In the genomic region with DNA sequence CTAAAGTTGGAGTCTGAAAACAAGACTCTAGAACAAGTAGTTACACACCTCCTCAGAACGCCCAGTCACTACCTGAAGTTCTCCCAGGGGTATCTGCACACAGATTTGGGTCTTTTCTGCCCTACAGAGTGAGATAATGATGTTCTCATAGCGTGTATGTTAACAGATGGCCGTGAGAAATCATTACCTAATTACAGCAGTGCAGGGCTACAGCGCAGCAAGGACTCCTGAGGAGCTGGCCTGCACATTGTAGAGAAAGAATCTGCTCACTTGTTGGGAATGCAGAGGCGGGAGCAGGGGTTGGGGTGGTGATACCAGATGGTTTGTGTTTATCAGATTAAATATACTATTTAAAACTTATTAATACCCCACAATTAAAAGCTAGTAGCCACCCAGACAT, we compare ENCODE assay signal across 9 mouse cellular contexts. TPM values are rescaled to one million over a fixed set of nuclear protein-coding genes. Genes with fewer than 3 reads are reported as not detected.
DNase-seq lines count a peak whose midpoint lies in the region; ATAC-seq and TF ChIP-seq lines count a peak whose summit lies in the region.
"Had no signal": no experiment of that assay in that cellular context is flagged by ENCODE, and none has a peak within 500 bp of the region (broad histone marks: within the 10 kb centered on the region; RNA-seq: fewer than 3 reads in every experiment).

No protein-coding gene starts in this region.

- H3K9ac ChIP-seq in intestine, embryonic 14.5 days (ENCODE audit: low read length): no peak overlapping the region
- H3K9ac ChIP-seq in intestine, postnatal 0 days (ENCODE audit: low read depth, low read length): no peak overlapping the region
- peak overlapping the region; percentile 39; the same call in 1 of the 2 replicates for H3K9ac ChIP-seq in lung, embryonic 16.5 days (ENCODE audit: low read length)
- H3K9ac ChIP-seq: liver, embryonic 15.5 days had no signal

- DNase-seq in intestine, embryonic 14.5 days (ENCODE audit: low spot score): no peak
- peak; percentile 68 for DNase-seq in brain, embryonic 14.5 days (ENCODE audit: low read depth)
- peak; percentile 31 to 43 for DNase-seq in cerebellum, postnatal 36 days
- no peak for DNase-seq in right cerebral cortex, postnatal 25 days
- no peak for DNase-seq in adrenal gland, adult 2 months

- WGBS in intestine, embryonic 14.5 days: 52% methylated on average over 5 of the region's 5 CpGs
- 56% methylated on average over 5 of the region's 5 CpGs for WGBS in intestine, postnatal 0 days
- WGBS in lung, embryonic 16.5 days: 52% methylated on average over 5 of the region's 5 CpGs

- no peak for ATAC-seq in intestine, embryonic 14.5 days (replicated peaks; ENCODE audit: low FRiP score, low TSS enrichment, low read depth)
- no peak for ATAC-seq in intestine, postnatal 0 days
- peak; percentile 65 for ATAC-seq in lung, embryonic 16.5 days (ENCODE audit: low read depth)
- no peak for ATAC-seq in megakaryocyte progenitor cell, adult 5-6 weeks (replicated peaks; ENCODE audit: poor library complexity)

- no peaks in the 10 kb centered on the region for H3K9me3 ChIP-seq in intestine, embryonic 14.5 days (ENCODE audit: control insufficient read depth, low read length)
- H3K9me3 ChIP-seq in intestine, postnatal 0 days (ENCODE audit: control insufficient read depth): no peaks in the 10 kb centered on the region
- no peaks in the 10 kb centered on the region for H3K9me3 ChIP-seq in lung, embryonic 16.5 days (ENCODE audit: control insufficient read depth, low read length)
- H3K9me3 ChIP-seq: liver, embryonic 15.5 days had no signal

- H3K27me3 ChIP-seq in intestine, embryonic 14.5 days (replicated peaks; ENCODE audit: control insufficient read depth, insufficient read depth, low read length): no peaks in the 10 kb centered on the region
- H3K27me3 ChIP-seq in intestine, postnatal 0 days (replicated peaks; ENCODE audit: control insufficient read depth, insufficient read depth, low read length): no peaks in the 10 kb centered on the region
- H3K27me3 ChIP-seq in lung, embryonic 16.5 days (ENCODE audit: control insufficient read depth, insufficient read depth, low read depth, low read length): no peaks in the 10 kb centered on the region
- H3K27me3 ChIP-seq: liver, embryonic 15.5 days had no signal

- no peak for TF ChIP-seq CTCF in intestine, postnatal 0 days (IDR thresholded peaks at IDR 0.05; ENCODE audit: low read depth)
- no peak for TF ChIP-seq CTCF in brain, embryonic 14.5 days (IDR thresholded peaks at IDR 0.05; ENCODE audit: borderline replicate concordance, extremely low read depth, insufficient read depth, insufficient read length)

- peak overlapping the region; percentile 84 for H3K27ac ChIP-seq in intestine, embryonic 14.5 days (ENCODE audit: low read depth)
- no peak overlapping the region for H3K27ac ChIP-seq in intestine, postnatal 0 days (ENCODE audit: low read depth, low read length)
- peak overlapping the region; percentile 96 for H3K27ac ChIP-seq in lung, embryonic 16.5 days (ENCODE audit: low read length)
- H3K27ac ChIP-seq: liver, embryonic 15.5 days had no signal

- no peak overlapping the region for H3K4me2 ChIP-seq in intestine, embryonic 14.5 days (ENCODE audit: low read length)
- H3K4me2 ChIP-seq in intestine, postnatal 0 days (replicated peaks; ENCODE audit: low read depth): no peak overlapping the region
- H3K4me2 ChIP-seq in lung, embryonic 16.5 days (ENCODE audit: low read depth, low read length): no peak overlapping the region
- H3K4me2 ChIP-seq: liver, embryonic 15.5 days had no signal

- no peak overlapping the region for H3K4me3 ChIP-seq in intestine, embryonic 14.5 days (ENCODE audit: low read depth, low read length)
- no peak overlapping the region for H3K4me3 ChIP-seq in intestine, postnatal 0 days (ENCODE audit: low read depth, low read length)
- H3K4me3 ChIP-seq in lung, embryonic 16.5 days (ENCODE audit: low read length): no peak overlapping the region
- H3K4me3 ChIP-seq: liver, embryonic 15.5 days had no signal

- peaks cover 8% of the 10 kb centered on the region for H3K4me1 ChIP-seq in intestine, embryonic 14.5 days (replicated peaks; ENCODE audit: control insufficient read depth, insufficient read depth, low read length)
- no peaks in the 10 kb centered on the region for H3K4me1 ChIP-seq in intestine, postnatal 0 days (replicated peaks; ENCODE audit: control insufficient read depth, insufficient read depth, low read length)
- peaks cover 18% of the 10 kb centered on the region for H3K4me1 ChIP-seq in lung, embryonic 16.5 days (replicated peaks; ENCODE audit: control insufficient read depth, insufficient read depth, low read length)
- H3K4me1 ChIP-seq: liver, embryonic 15.5 days had no signal

- no peak for TF ChIP-seq POLR2A in brain, embryonic 14.5 days (IDR thresholded peaks at IDR 0.05; ENCODE audit: borderline replicate concordance, extremely low read depth, insufficient read depth, insufficient read length, poor library complexity, severe bottlenecking)

- no peaks in the 10 kb centered on the region for H3K36me3 ChIP-seq in intestine, embryonic 14.5 days (ENCODE audit: control insufficient read depth, insufficient read depth, low read length)
- H3K36me3 ChIP-seq in intestine, postnatal 0 days (ENCODE audit: control insufficient read depth, insufficient read depth): no peaks in the 10 kb centered on the region
- no peaks in the 10 kb centered on the region for H3K36me3 ChIP-seq in lung, embryonic 16.5 days (ENCODE audit: control insufficient read depth, insufficient read depth, low read length)
- H3K36me3 ChIP-seq: liver, embryonic 15.5 days had no signal

RNA-seq across cellular contexts. Expression of gene Tes3-ps, which starts 12.6 kb away (rescaled TPM):
- 0.55 and 1.0 TPM in 2 replicates for polyA plus RNA-seq in intestine, embryonic 14.5 days (2014; fragmentation: Nextera tagmentation; extraction: Ambion mirVana)
- 0.55 and 0.57 TPM in 2 replicates for polyA plus RNA-seq in intestine, postnatal 0 days (2015; fragmentation: Nextera tagmentation; extraction: Ambion mirVana)
- polyA plus RNA-seq in brain, embryonic 14.5 days (2012; rRNA removed): 0.23 and 0.48 TPM in 2 replicates
- polyA plus RNA-seq in lung, embryonic 16.5 days (2015; fragmentation: Nextera tagmentation; extraction: Ambion mirVana): 1.2 and 1.9 TPM in 2 replicates
- total RNA-seq in adrenal gland, adult 2 months (2021): 1 to 10 TPM; 1.2 to 1.5 TPM
- not detected in 2 replicates for polyA plus RNA-seq in adrenal gland, adult 2 months (2012; rRNA removed)
- 1.3 and 1.7 TPM in 2 replicates for total RNA-seq in megakaryocyte progenitor cell, adult 5-6 weeks (2015)
- total RNA-seq in megakaryocyte progenitor cell, adult 5-6 weeks (2017): 1.9 and 3.1 TPM in 2 replicates

RNA-seq across cellular contexts. Expression of gene Ecm2, which starts 24.1 kb away (rescaled TPM):
- 0.38 and 0.95 TPM in 2 replicates for polyA plus RNA-seq in intestine, embryonic 14.5 days (2014; fragmentation: Nextera tagmentation; extraction: Ambion mirVana)
- 1.1 and 1.7 TPM in 2 replicates for polyA plus RNA-seq in intestine, postnatal 0 days (2015; fragmentation: Nextera tagmentation; extraction: Ambion mirVana)
- 2.3 and 2.8 TPM in 2 replicates for polyA plus RNA-seq in brain, embryonic 14.5 days (2012; rRNA removed)
- polyA plus RNA-seq in lung, embryonic 16.5 days (2015; fragmentation: Nextera tagmentation; extraction: Ambion mirVana): 1.9 and 2.3 TPM in 2 replicates
- total RNA-seq in adrenal gland, adult 2 months (2021): 1 to 10 TPM; 7.2 to 9.5 TPM
- polyA plus RNA-seq in adrenal gland, adult 2 months (2012; rRNA removed): 0.54 and 0.65 TPM in 2 replicates
- total RNA-seq in megakaryocyte progenitor cell, adult 5-6 weeks (2015): not detected in 2 replicates
- total RNA-seq in megakaryocyte progenitor cell, adult 5-6 weeks (2017): 0.10 and 0.17 TPM in 2 replicates

RNA-seq across cellular contexts. Expression of gene Ippk, which starts 59.5 kb away (rescaled TPM):
- polyA plus RNA-seq in intestine, embryonic 14.5 days (2014; fragmentation: Nextera tagmentation; extraction: Ambion mirVana): 18.5 and 18.7 TPM in 2 replicates
- 10.4 and 11.5 TPM in 2 replicates for polyA plus RNA-seq in intestine, postnatal 0 days (2015; fragmentation: Nextera tagmentation; extraction: Ambion mirVana)
- polyA plus RNA-seq in brain, embryonic 14.5 days (2012; rRNA removed): 8.7 and 9.9 TPM in 2 replicates
- polyA plus RNA-seq in lung, embryonic 16.5 days (2015; fragmentation: Nextera tagmentation; extraction: Ambion mirVana): 15.7 and 16.2 TPM in 2 replicates
- total RNA-seq in adrenal gland, adult 2 months (2021): 10 to 100 TPM; 27.0 to 38.3 TPM
- 6.8 and 8.4 TPM in 2 replicates for polyA plus RNA-seq in adrenal gland, adult 2 months (2012; rRNA removed)
- total RNA-seq in megakaryocyte progenitor cell, adult 5-6 weeks (2015): 4.6 and 5.1 TPM in 2 replicates
- 12.1 and 15.3 TPM in 2 replicates for total RNA-seq in megakaryocyte progenitor cell, adult 5-6 weeks (2017)

Comparison
In these comparisons a context has a peak if more than half of its experiments do, and no peak if none do; other contexts are left out.
1. DNase-seq: peak in brain, embryonic 14.5 days (single experiment) and cerebellum, postnatal 36 days (2 of 2); none in intestine, embryonic 14.5 days (single experiment), right cerebral cortex, postnatal 25 days (single experiment) and adrenal gland, adult 2 months (single experiment).